Mouse (Mus musculus): ENCODE data around the gene Mfn1.

The Mfn1 gene

DNA sequence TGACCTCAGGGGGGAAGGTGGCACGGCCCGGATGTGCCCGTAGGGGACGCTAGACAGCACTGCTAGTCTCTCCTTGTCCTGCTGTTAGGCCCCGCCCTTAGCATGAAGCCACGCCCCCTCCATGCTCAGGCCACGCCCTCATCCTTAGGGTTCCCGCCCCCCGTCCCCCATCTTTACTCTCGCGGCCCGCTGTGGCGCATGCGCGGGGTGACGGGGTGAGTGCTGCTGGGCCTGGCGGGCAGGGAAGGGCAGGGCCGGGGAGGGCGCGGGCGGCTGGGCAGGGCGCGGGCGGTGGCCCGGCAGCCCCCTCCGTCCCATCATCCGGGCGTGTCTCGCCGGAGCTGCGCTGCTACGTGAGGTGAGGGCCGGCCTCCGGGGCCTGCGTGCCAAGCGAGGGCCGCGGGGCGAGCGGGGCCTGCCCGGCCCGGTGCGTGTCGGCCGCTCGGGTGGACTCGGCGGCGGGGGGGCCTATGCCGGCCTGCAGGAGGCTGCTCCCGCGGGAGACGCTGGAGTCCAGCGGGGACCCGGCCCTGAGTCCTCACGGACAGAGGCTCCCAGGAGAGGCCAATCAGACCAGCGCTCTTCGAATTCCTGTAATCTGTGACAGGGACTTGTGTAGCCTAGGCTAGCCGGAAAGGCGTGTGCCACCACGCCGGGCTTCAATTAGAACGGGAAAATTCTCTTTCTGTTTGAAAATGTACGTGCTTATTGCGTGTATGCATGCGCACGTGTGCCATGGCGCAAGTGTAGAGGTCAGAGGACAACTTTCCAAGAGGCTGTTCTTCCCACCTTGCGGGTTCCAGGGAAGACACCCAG is 18.7 kb upstream of the Mfn1 start:
- peak; percentile 94 to 96 for DNase-seq

DNA sequence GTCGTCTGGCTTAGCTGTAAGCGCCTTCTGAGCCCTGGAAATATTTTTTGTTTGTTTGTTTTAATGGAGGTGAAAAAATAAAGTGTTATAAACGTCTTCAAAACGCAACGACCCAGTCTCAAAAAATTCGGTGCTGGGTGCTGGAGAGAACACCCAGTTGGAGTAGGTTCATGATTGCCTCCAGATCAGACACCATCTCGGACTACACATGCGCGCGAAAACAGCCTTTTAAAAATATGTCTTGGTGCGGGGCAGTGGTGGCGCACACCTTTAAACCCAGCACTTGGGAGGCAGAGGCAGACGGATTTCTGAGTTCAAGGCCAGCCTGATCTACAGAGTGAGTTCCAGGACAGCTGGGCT is 18.1 kb upstream of the Mfn1 start:
- DNase-seq: peak; percentile 26 to 40

DNA sequence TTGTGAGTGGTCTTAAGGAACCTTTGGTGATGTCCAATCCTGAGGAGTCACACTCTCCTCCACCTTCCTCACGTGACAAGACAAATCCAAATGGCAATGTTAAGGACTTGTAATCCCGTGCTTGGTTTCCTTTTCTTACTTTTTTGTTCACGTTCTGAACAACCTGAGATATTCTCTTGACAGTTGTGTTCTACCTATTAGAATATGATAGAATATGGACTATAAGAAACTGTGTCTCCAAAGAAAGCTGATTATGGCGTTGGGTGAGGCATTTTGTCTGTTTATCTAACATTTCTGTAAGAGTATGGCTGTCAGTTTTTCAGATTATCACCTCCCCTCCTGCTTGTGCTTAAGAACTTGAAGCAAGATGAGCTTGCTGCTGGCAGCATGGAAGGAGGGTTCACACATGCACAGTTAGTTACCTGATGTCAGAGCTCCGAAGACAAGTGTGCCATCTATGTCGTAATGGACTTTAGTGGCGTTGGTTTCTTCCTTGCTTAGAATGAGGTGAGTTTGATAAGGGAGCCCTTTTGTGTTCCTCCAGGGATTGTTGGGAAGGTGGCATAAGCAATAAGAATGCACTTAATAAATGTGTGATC is 16.5 kb upstream of the Mfn1 start:
- DNase-seq: no peak

GRCm38 (mm10) chr3:32513528-32513927 is 15.7 kb upstream of the Mfn1 start:
- DNase-seq: no peak

GRCm38 (mm10) chr3:32527181-32527580 is 2.1 kb upstream of the Mfn1 start:
- no peak for DNase-seq

DNA sequence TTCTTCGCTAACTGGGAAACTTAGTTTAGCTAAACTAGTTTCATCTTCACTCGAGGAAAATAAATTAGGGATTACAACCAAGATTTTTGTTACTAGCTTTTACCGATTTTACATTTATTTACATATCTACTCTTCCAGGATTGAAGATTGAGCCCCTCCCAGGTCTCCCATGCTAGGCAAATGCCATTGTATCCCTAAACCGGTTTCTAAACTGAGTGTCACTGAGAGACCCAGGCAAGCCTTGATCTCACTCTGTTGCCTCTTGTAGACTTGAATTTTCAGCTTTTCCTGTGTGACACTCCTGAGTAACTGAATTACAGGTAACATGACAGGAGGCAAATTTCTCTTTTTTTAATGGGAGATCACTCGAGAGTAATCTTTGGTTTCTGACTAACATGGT is 776 bp downstream of the Mfn1 start:
- no peak for DNase-seq

- DNase-seq: no peak
Observed at GRCm38 (mm10) chr3:32535692-32536091, 6.4 kb downstream of the Mfn1 start.

DNA sequence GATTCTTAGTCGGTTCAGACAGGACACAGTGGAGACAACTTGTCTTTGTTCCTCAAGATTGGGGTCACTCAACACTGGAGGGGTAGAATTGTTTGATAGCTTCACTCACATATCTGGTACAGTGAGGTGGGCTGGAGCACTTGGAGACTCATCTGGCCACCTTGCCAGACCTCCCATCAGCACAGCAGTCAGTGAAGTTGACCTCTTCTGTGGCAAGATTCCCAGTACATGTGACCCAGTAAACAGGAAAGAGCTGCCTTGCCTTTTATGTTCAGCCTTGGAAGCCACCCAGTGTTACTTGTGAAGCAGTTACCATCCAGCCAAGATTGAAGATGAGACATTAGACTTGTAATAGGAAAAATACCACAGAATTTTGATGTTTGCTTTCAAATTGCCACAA is 8.3 kb downstream of the Mfn1 start:
- peak; percentile 8 to 41 for DNase-seq

GRCm38 (mm10) chr3:32538091-32538490 is 8.8 kb downstream of the Mfn1 start:
- DNase-seq: no peak

- no peak for DNase-seq
Observed at GRCm38 (mm10) chr3:32553061-32553460, 23.8 kb downstream of the Mfn1 start.

- DNase-seq: no peak
Observed at GRCm38 (mm10) chr3:32563401-32563800, 34.1 kb downstream of the Mfn1 start.

DNA sequence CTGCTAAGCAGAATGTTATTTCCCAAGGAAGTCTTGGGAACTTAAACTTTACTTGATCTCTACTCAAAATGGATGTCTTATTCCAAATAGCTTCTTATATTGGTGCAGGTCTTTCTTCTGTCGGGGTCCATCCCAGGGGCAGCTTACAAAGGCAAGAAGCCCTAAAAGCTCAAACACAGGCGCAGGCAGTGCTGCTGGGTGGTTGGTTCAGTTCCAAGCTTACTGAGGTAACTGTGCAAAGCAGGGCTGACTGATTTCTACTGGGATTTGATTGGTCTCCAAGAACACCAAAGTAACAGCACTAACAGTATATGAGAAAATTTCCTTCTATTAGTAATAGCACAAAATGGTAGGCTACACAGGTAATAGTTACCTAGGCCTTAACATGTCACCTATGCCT is 43.8 kb downstream of the Mfn1 start:
- no peak for DNase-seq

DNA sequence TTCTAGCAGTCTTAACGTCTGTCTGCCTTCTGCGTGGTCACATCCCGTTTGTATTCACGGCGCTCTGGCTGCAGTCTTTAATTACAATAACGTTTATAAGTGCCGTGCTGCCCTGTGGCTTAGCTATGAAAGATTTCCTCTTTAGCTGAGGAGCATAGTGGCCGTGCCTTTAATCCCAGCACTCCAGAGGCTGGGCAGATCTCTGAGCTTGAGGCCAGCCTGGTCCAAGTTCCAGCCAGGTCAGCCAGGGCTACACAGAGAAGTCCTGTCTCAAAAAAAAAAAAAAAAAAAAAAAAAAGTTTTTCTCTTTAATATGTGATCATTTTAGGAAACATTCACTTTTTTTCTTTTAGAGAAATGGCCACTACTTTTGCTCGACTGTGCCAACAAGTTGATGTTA is 44.6 kb downstream of the Mfn1 start:
- DNase-seq: no peak

GRCm38 (mm10) chr3:32575151-32575550 is 45.9 kb downstream of the Mfn1 start:
- DNase-seq: no peak

DNA sequence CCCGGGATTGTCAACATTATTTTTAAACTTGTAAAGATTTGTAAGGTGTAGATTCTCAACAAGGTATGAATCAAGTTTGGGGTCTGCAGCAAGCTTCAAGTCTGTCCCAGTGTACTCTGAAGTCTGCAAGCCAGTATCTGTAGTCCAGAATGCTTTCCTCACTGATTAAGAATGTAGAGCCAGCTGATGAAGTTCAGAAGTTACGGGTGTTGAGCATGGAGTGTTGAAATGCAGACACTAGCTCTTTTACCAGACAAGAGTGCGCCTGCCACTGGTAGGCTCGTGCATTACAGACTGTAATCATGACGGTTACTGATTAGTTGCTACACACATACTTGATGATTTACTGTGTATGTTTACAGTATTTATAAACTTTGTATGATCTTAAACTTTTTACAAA is 49.5 kb downstream of the Mfn1 start:
- DNase-seq: no peak

DNA sequence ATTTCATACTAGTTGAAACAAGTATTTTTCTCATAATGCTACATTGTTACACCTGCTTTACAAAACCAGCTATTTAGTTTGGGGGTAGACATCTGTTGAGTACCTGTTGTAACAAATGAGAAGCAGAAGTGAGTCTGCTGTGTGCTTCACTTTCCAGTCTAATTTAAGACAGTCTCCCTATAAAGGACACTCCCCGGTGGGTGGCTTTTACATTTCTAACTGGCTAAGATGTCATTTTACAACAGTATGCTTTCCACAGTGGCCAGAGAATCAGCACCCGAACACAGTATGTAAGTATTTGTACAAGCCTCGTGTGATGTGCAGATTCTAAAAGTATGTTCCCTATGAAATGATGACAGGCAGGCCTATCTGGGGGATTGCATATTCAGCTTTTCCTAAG is 51.5 kb downstream of the Mfn1 start:
- no peak for DNase-seq

DNA sequence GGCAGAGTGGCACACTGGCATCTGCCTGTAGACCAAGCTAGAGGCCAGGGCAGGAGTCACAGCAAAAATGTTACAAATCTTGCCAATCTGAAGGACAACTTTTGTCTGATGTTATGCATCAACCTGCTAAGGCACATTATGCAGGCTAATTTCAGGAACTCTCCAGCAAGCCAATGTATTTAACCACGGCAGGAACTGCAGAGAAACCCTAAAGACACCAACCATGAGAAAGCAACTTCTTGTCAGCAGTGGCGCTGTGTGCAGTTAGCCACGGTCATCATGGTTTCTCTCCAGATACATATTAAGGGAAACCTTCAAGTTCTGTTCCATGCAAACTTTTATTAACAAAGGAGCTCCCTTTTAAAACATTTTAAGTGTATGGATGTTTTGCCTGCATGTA is 52.6 kb downstream of the Mfn1 start:
- DNase-seq: no peak

- no peak for DNase-seq
Observed at GRCm38 (mm10) chr3:32583489-32583888, 54.2 kb downstream of the Mfn1 start.

GRCm38 (mm10) chr3:32586274-32586673 is 57.0 kb downstream of the Mfn1 start:
- no peak for DNase-seq

DNA sequence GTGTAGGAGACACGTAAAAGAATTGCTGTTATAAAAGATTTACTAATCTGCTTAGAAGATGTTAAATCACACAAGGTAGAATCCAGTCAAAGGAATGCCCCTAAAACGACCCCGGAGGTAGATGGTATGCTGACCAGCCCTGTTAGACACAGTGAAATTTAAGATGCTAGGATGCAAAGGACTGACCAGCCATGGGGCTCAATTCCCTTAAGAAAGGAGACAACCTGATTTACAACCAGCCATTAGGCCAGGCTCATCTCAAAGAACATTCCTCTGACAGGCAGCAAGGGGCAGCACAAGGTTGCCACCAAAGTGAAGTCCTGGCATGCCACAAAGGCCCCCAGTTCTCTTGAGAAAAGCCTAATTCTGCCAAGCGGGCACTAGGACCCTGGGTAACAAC is 65.8 kb downstream of the Mfn1 start:
- no peak for DNase-seq

GRCm38 (mm10) chr3:32599328-32599727 is 70.1 kb downstream of the Mfn1 start:
- DNase-seq: no peak

- no peak for DNase-seq
Observed at GRCm38 (mm10) chr3:32601055-32601454, 71.8 kb downstream of the Mfn1 start.

- no peak for DNase-seq
Observed at GRCm38 (mm10) chr3:32609233-32609632, 80.0 kb downstream of the Mfn1 start.

GRCm38 (mm10) chr3:32610560-32610959 is 81.3 kb downstream of the Mfn1 start:
- DNase-seq: peak; percentile 19 to 23
